Comparison of ENCODE assay signal across 7 mouse cellular contexts in the genomic region with DNA sequence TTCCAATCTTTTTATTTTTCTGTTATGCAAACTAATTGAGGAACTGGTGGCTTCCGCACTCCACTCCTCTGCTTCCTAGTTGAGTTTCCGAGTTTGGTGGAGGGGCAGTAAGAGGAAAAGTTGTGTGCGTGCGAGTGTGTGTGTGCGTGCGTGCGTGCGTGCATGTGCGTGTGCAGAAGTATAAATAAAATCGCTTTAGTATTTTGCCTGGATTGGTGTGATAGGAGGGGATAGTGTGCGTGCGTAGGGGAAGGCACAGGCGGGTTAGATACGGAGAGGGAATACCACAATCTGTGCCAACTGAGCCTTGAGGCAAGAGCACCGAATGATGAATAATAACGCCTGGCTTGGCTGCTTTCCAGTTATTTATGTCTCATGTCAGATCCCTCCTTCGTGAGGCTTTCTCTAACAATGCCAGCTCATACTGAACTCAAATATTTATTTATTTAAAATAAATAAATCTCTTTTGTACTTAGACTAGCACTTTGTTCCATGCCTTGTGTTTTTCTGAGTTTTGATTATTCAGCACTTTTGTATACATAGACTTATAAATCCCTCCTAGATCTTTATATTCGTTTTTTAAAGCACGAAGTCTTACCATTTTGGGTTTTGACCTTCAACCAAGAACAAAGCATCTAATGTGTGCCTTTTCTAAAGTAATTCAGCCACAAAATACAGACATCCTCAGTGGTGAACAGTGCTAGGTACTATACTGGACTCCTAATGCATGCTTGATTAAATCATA. TPM values are rescaled to one million over a fixed set of nuclear protein-coding genes. Genes with fewer than 3 reads are reported as not detected.
A peak's percentile ranks its signal among the peaks of the same experiment; 100 is the strongest.
DNase-seq lines count a peak whose midpoint lies in the region; ATAC-seq and TF ChIP-seq lines count a peak whose summit lies in the region.

No protein-coding gene starts in this region.

- peak; percentile 2; the same call in 1 of the 2 replicates for ATAC-seq in neural tube, embryonic 14.5 days (ENCODE audit: low read depth)

- H3K79me2 ChIP-seq in liver, adult 2 months (ENCODE audit: control insufficient read depth, insufficient read depth, low read length) = peaks cover 6% of the 10 kb centered on the region; the same call in 1 of the 2 replicates

- peaks cover 4% of the 10 kb centered on the region; the same call in 1 of the 2 replicates for H3K27me3 ChIP-seq in hindbrain, embryonic 10.5 days (ENCODE audit: insufficient read depth, poor library complexity, severe bottlenecking)
- H3K27me3 ChIP-seq in liver, adult 2 months (ENCODE audit: control insufficient read depth, insufficient read depth, low read length) = no peaks in the 10 kb centered on the region
- H3K27me3 ChIP-seq in neural tube, embryonic 14.5 days (ENCODE audit: control insufficient read depth, insufficient read depth, low read length) = no peaks in the 10 kb centered on the region

- no peaks in the 10 kb centered on the region for H3K9me3 ChIP-seq in hindbrain, embryonic 10.5 days
- H3K9me3 ChIP-seq in neural tube, embryonic 14.5 days (ENCODE audit: control insufficient read depth, low read length) = no peaks in the 10 kb centered on the region

- TF ChIP-seq CTCF in liver, adult 2 months (IDR thresholded peaks at IDR 0.05; ENCODE audit: low read depth, low read length) = no peak

- peak overlapping the region; percentile 91 for H3K4me3 ChIP-seq in hindbrain, embryonic 10.5 days
- H3K4me3 ChIP-seq in liver, adult 2 months (ENCODE audit: insufficient read depth, low read depth, low read length) = peak overlapping the region; percentile 98
- peak overlapping the region; percentile 91 for H3K4me3 ChIP-seq in neural tube, embryonic 14.5 days (ENCODE audit: low read depth, low read length)

- 4% methylated on average over 19 of the region's 19 CpGs for WGBS in hindbrain, embryonic 10.5 days
- WGBS in liver, adult 2 months = under 1% methylated on average over 19 of the region's 19 CpGs
- 2% methylated on average over 19 of the region's 19 CpGs for WGBS in neural tube, embryonic 14.5 days

- peaks cover 26% of the 10 kb centered on the region for H3K36me3 ChIP-seq in hindbrain, embryonic 10.5 days
- H3K36me3 ChIP-seq in liver, adult 2 months (ENCODE audit: control insufficient read depth, insufficient read depth, low read length) = peaks cover 2% of the 10 kb centered on the region; the same call in 1 of the 2 replicates
- no peaks in the 10 kb centered on the region for H3K36me3 ChIP-seq in neural tube, embryonic 14.5 days (ENCODE audit: control insufficient read depth, insufficient read depth, low read length)

- peak; percentile 55 for DNase-seq in ovary, adult 18-20 months (ENCODE audit: low spot score)
- no peak for DNase-seq in ovary, postnatal 36 days (ENCODE audit: low spot score)
- peak; percentile 88 for DNase-seq in adipocyte (ENCODE audit: low spot score)
- peak; percentile 31 for DNase-seq in embryo, embryonic 11.5 days (ENCODE audit: low read depth, low spot score)
- no peak for DNase-seq in hindbrain, embryonic 10.5 days (ENCODE audit: low spot score)
- DNase-seq in liver, adult 2 months (ENCODE audit: extremely low read depth, low read depth, low spot score) = peak; percentile 53

- TF ChIP-seq POLR2A in liver, adult 2 months (IDR thresholded peaks at IDR 0.05; ENCODE audit: extremely low read depth, insufficient read depth, low read length) = no peak

- H3K4me1 ChIP-seq in hindbrain, embryonic 10.5 days (replicated peaks) = peaks cover 19% of the 10 kb centered on the region
- peaks cover 2% of the 10 kb centered on the region for H3K4me1 ChIP-seq in liver, adult 2 months (ENCODE audit: control insufficient read depth, insufficient read depth, low read length)
- H3K4me1 ChIP-seq in neural tube, embryonic 14.5 days (ENCODE audit: control insufficient read depth, insufficient read depth, low read length) = peaks cover 10% of the 10 kb centered on the region; the same call in 1 of the 2 replicates

- peak overlapping the region; percentile 63 for H3K4me2 ChIP-seq in neural tube, embryonic 14.5 days (ENCODE audit: low read depth, low read length)

- H3K27ac ChIP-seq in hindbrain, embryonic 10.5 days = peak overlapping the region; percentile 99
- H3K27ac ChIP-seq in liver, adult 2 months (replicated peaks; ENCODE audit: insufficient read depth, low read depth, low read length) = peak overlapping the region; percentile 57
- H3K27ac ChIP-seq in neural tube, embryonic 14.5 days (ENCODE audit: low read depth, low read length) = peak overlapping the region; percentile 99

- H3K9ac ChIP-seq in liver, adult 2 months (ENCODE audit: low read depth, low read length) = peak overlapping the region; percentile 100
- H3K9ac ChIP-seq in neural tube, embryonic 14.5 days (replicated peaks; ENCODE audit: low read depth, low read length) = peak overlapping the region; percentile 81

RNA-seq across cellular contexts. Expression of a gene that starts 1.4 kb away (rescaled TPM):
- polyA plus RNA-seq in hindbrain, embryonic 10.5 days (2016; fragmentation: Nextera tagmentation; extraction: Ambion mirVana) = 36.2 and 47.8 TPM in 2 replicates
- 6.0 and 6.5 TPM in 2 replicates for total RNA-seq in liver, adult 2 months (2014; rRNA removed)
- polyA plus RNA-seq in liver, adult 2 months (2012; rRNA removed) = 0.91 and 1.1 TPM in 2 replicates
- 30.7 and 36.2 TPM in 2 replicates for polyA plus RNA-seq in neural tube, embryonic 14.5 days (2014; fragmentation: Nextera tagmentation; extraction: Ambion mirVana)

Comparison
In these comparisons a context has a peak if more than half of its experiments do, and no peak if none do; other contexts are left out.
1. DNase-seq: peak in ovary, adult 18-20 months (single experiment), adipocyte (single experiment), embryo, embryonic 11.5 days (single experiment) and liver, adult 2 months (single experiment); none in ovary, postnatal 36 days (single experiment) and hindbrain, embryonic 10.5 days (single experiment).
2. RNA of a gene that starts 1.4 kb away (polyA plus RNA-seq): 36.2 to 47.8 TPM in hindbrain, embryonic 10.5 days and 30.7 to 36.2 TPM in neural tube, embryonic 14.5 days; 0.91 to 1.1 TPM in liver, adult 2 months; every median in the first group is over 10 times any median in the second.
3. Peak in every context shown above with its lines, with median percentiles within 50 percentile points of each other: H3K27ac ChIP-seq and H3K4me3 ChIP-seq.